Mouse (Mus musculus): ENCODE results near the gene Cdk19.
"Not testable (repeated sequence)": the region's sequence is repeated elsewhere in the genome, so short reads cannot be mapped to it uniquely, and the experiment has no call there.

The Cdk19 gene

GRCm38 (mm10) chr10:40482285-40482684, 142.9 kb downstream of the Cdk19 start:
- no peak for DNase-seq (ENCODE audit: low spot score)

GRCm38 (mm10) chr10:40489086-40489796, 149.9 kb downstream of the Cdk19 start:
- no peak for DNase-seq (ENCODE audit: low spot score)

- no peak for DNase-seq (ENCODE audit: low spot score)
Observed at GRCm38 (mm10) chr10:40491131-40491530, 151.8 kb downstream of the Cdk19 start.

- no peak for DNase-seq (ENCODE audit: low spot score)
Observed at GRCm38 (mm10) chr10:40491748-40492147, 152.4 kb downstream of the Cdk19 start.

- DNase-seq (ENCODE audit: low spot score): no peak
Observed at GRCm38 (mm10) chr10:40494181-40495162, 155.1 kb downstream of the Cdk19 start.

- DNase-seq (ENCODE audit: low spot score): no peak
Observed at GRCm38 (mm10) chr10:40497301-40498041, 158.1 kb downstream of the Cdk19 start.

GRCm38 (mm10) chr10:40498426-40498825, 159.1 kb downstream of the Cdk19 start:
- DNase-seq (ENCODE audit: low spot score): no peak

- peak; percentile 84 for DNase-seq (ENCODE audit: low spot score)
Observed at GRCm38 (mm10) chr10:40499314-40500252, 160.2 kb downstream of the Cdk19 start.

GRCm38 (mm10) chr10:40500723-40501245, 161.4 kb downstream of the Cdk19 start:
- DNase-seq (ENCODE audit: low spot score): no peak

- DNase-seq (ENCODE audit: low spot score): no peak
Observed at GRCm38 (mm10) chr10:40502734-40503133, 163.4 kb downstream of the Cdk19 start.

- no peak for DNase-seq (ENCODE audit: low spot score)
Observed at GRCm38 (mm10) chr10:40510356-40510755, 171.0 kb downstream of the Cdk19 start.

GRCm38 (mm10) chr10:40511221-40511677, 171.9 kb downstream of the Cdk19 start:
- no peak for DNase-seq (ENCODE audit: low spot score)

- DNase-seq (ENCODE audit: low spot score): no peak
Observed at GRCm38 (mm10) chr10:40512185-40512584, 172.8 kb downstream of the Cdk19 start.

- DNase-seq (ENCODE audit: low spot score): not testable (repeated sequence)
Observed at GRCm38 (mm10) chr10:40512996-40513395, 173.6 kb downstream of the Cdk19 start.

- DNase-seq (ENCODE audit: low spot score): no peak
Observed at GRCm38 (mm10) chr10:40515225-40515681, 175.9 kb downstream of the Cdk19 start.

GRCm38 (mm10) chr10:40516421-40516820, 177.1 kb downstream of the Cdk19 start:
- peak; percentile 70 for DNase-seq (ENCODE audit: low spot score)

GRCm38 (mm10) chr10:40519586-40519985, 180.2 kb downstream of the Cdk19 start:
- no peak for DNase-seq (ENCODE audit: low spot score)

- no peak for DNase-seq (ENCODE audit: low spot score)
Observed at GRCm38 (mm10) chr10:40521579-40521978, 182.2 kb downstream of the Cdk19 start.

GRCm38 (mm10) chr10:40523312-40523975, 184.1 kb downstream of the Cdk19 start:
- DNase-seq (ENCODE audit: low spot score): no peak

Data from left cerebral cortex, adult 11 months (tissue).